Mouse (Mus musculus): ENCODE results near the gene Cntrob.

GRCm38 (mm10) chr11:69325628-69326407 is 2.2 kb upstream of the Cntrob start, which contains the start of gene Kcnab3:
- TF ChIP-seq POLR2A (IDR thresholded peaks at IDR 0.05; ENCODE audit: low read depth, low read length), result peak; percentile 78
- no peak for TF ChIP-seq CTCF (IDR thresholded peaks at IDR 0.05; ENCODE audit: borderline replicate concordance, insufficient read depth, low read length)

All from embryonic fibroblast, embryonic 13.5 days (primary cell).